Comparison of ENCODE assay signal across 10 mouse cellular contexts in the genomic region with DNA sequence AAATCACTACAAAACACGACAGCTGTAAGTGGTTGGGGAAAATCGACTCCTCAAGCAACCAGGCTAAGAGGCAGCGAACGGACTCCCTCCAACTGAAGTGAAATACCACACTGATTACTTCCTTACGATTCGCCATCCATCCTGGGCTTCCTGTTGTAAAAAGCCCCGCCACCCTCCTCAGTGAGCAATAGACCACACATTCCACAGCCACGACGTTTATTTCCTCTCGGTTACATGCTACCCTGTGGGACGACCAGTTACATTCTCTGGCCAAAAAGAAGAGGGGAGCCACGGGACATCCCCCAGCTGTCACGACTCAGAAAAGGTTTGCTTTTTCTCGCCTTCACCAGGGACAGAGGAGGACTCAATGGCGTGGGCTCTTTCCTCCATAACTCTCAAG. TPM values are rescaled to one million over a fixed set of nuclear protein-coding genes. Genes with fewer than 3 reads are reported as not detected.
DNase-seq lines count a peak whose midpoint lies in the region; ATAC-seq lines count a peak whose summit lies in the region.
"Had no signal": no experiment of that assay in that cellular context is flagged by ENCODE, and none has a peak within 500 bp of the region (broad histone marks: within the 10 kb centered on the region; RNA-seq: fewer than 3 reads in every experiment).

No protein-coding gene starts in this region.

- no peaks in the 10 kb centered on the region; the same call in 1 of the 2 replicates for H3K9me3 ChIP-seq in forebrain, embryonic 10.5 days
- H3K9me3 ChIP-seq in forebrain, embryonic 13.5 days (replicated peaks), result no peaks in the 10 kb centered on the region
- no peaks in the 10 kb centered on the region for H3K9me3 ChIP-seq in liver, embryonic 11.5 days (ENCODE audit: control insufficient read depth, low read length)
- H3K9me3 ChIP-seq in liver, embryonic 12.5 days (replicated peaks), result no peaks in the 10 kb centered on the region
- H3K9me3 ChIP-seq in embryonic facial prominence, embryonic 10.5 days, result no peaks in the 10 kb centered on the region
- H3K9me3 ChIP-seq in limb, embryonic 13.5 days, result no peaks in the 10 kb centered on the region
- H3K9me3 ChIP-seq in midbrain, embryonic 16.5 days (replicated peaks; ENCODE audit: control insufficient read depth, low read length, poor library complexity, severe bottlenecking), result no peaks in the 10 kb centered on the region
- no peaks in the 10 kb centered on the region for H3K9me3 ChIP-seq in midbrain, embryonic 10.5 days (replicated peaks)

- WGBS in forebrain, embryonic 10.5 days, result 72% methylated on average over 15 of the region's 15 CpGs
- WGBS in forebrain, embryonic 13.5 days, result 74% methylated on average over 15 of the region's 15 CpGs
- 41% methylated on average over 15 of the region's 15 CpGs for WGBS in liver, embryonic 11.5 days
- WGBS in liver, embryonic 12.5 days (ENCODE audit: insufficient replicate concordance), result 35% methylated on average over 15 of the region's 15 CpGs
- WGBS in embryonic facial prominence, embryonic 10.5 days, result 41% methylated on average over 15 of the region's 15 CpGs
- 11% methylated on average over 15 of the region's 15 CpGs for WGBS in limb, embryonic 13.5 days
- WGBS in midbrain, embryonic 16.5 days, result 70% methylated on average over 15 of the region's 15 CpGs
- 68% methylated on average over 15 of the region's 15 CpGs for WGBS in midbrain, embryonic 10.5 days

- ATAC-seq in forebrain, embryonic 13.5 days, result no peak
- no peak for ATAC-seq in liver, embryonic 11.5 days (replicated peaks; ENCODE audit: low FRiP score)
- no peak for ATAC-seq in liver, embryonic 12.5 days
- ATAC-seq in limb, embryonic 13.5 days (ENCODE audit: low FRiP score, low read depth), result peak; percentile 76; the same call in 1 of the 2 replicates
- ATAC-seq in midbrain, embryonic 16.5 days, result no peak
- ATAC-seq: hindbrain, postnatal 0 days had no signal

- no peak overlapping the region for H3K4me2 ChIP-seq in forebrain, embryonic 13.5 days
- no peak overlapping the region for H3K4me2 ChIP-seq in liver, embryonic 11.5 days
- no peak overlapping the region for H3K4me2 ChIP-seq in liver, embryonic 12.5 days
- H3K4me2 ChIP-seq in limb, embryonic 13.5 days (replicated peaks), result peak overlapping the region; percentile 39
- H3K4me2 ChIP-seq in midbrain, embryonic 16.5 days (ENCODE audit: low read length), result no peak overlapping the region

- H3K36me3 ChIP-seq in forebrain, embryonic 10.5 days (replicated peaks), result no peaks in the 10 kb centered on the region
- no peaks in the 10 kb centered on the region for H3K36me3 ChIP-seq in forebrain, embryonic 13.5 days (ENCODE audit: poor library complexity, severe bottlenecking)
- H3K36me3 ChIP-seq in liver, embryonic 11.5 days (ENCODE audit: control insufficient read depth, insufficient read depth, low read length), result no peaks in the 10 kb centered on the region
- H3K36me3 ChIP-seq in liver, embryonic 12.5 days, result no peaks in the 10 kb centered on the region
- no peaks in the 10 kb centered on the region for H3K36me3 ChIP-seq in embryonic facial prominence, embryonic 10.5 days (replicated peaks)
- no peaks in the 10 kb centered on the region for H3K36me3 ChIP-seq in limb, embryonic 13.5 days
- no peaks in the 10 kb centered on the region for H3K36me3 ChIP-seq in midbrain, embryonic 16.5 days (ENCODE audit: control insufficient read depth, insufficient read depth, low read length)
- no peaks in the 10 kb centered on the region for H3K36me3 ChIP-seq in midbrain, embryonic 10.5 days

- H3K27ac ChIP-seq in forebrain, embryonic 10.5 days, result 0 out of 2 replicates have a peak overlapping the region, but pooled peaks have one; percentile 48
- H3K27ac ChIP-seq in forebrain, embryonic 13.5 days, result no peak overlapping the region
- no peak overlapping the region for H3K27ac ChIP-seq in liver, embryonic 11.5 days (ENCODE audit: low read depth, low read length)
- H3K27ac ChIP-seq in liver, embryonic 12.5 days, result no peak overlapping the region
- H3K27ac ChIP-seq in embryonic facial prominence, embryonic 10.5 days (replicated peaks), result peak overlapping the region; percentile 70
- H3K27ac ChIP-seq in limb, embryonic 13.5 days, result peak overlapping the region; percentile 83
- no peak overlapping the region for H3K27ac ChIP-seq in midbrain, embryonic 16.5 days (ENCODE audit: low read length)
- H3K27ac ChIP-seq in midbrain, embryonic 10.5 days (replicated peaks), result no peak overlapping the region
- H3K27ac ChIP-seq: hindbrain, postnatal 0 days had no signal

- no peak overlapping the region for H3K9ac ChIP-seq in forebrain, embryonic 13.5 days
- 0 out of 2 replicates have a peak overlapping the region, but pooled peaks have one; percentile 7 for H3K9ac ChIP-seq in liver, embryonic 11.5 days (ENCODE audit: low read depth, low read length)
- no peak overlapping the region for H3K9ac ChIP-seq in liver, embryonic 12.5 days
- peak overlapping the region; percentile 40; the same call in 1 of the 2 replicates for H3K9ac ChIP-seq in limb, embryonic 13.5 days
- no peak overlapping the region for H3K9ac ChIP-seq in midbrain, embryonic 16.5 days (ENCODE audit: low read depth, low read length)

- no peak for DNase-seq in forebrain, embryonic 10.5 days (ENCODE audit: extremely low spot score, low spot score)
- DNase-seq in liver, embryonic 11.5 days (ENCODE audit: low spot score), result no peak
- peak; percentile 53 for DNase-seq in embryonic facial prominence, embryonic 10.5 days (ENCODE audit: low spot score)
- no peak for DNase-seq in midbrain, embryonic 10.5 days (ENCODE audit: low spot score)
- DNase-seq: left cerebral cortex, postnatal 4 days had no signal

- H3K27me3 ChIP-seq in forebrain, embryonic 10.5 days (ENCODE audit: poor library complexity, severe bottlenecking), result no peaks in the 10 kb centered on the region
- H3K27me3 ChIP-seq in forebrain, embryonic 13.5 days, result no peaks in the 10 kb centered on the region
- H3K27me3 ChIP-seq in liver, embryonic 11.5 days (replicated peaks; ENCODE audit: control insufficient read depth, insufficient read depth, low read length), result no peaks in the 10 kb centered on the region
- H3K27me3 ChIP-seq in liver, embryonic 12.5 days (replicated peaks), result no peaks in the 10 kb centered on the region
- no peaks in the 10 kb centered on the region for H3K27me3 ChIP-seq in embryonic facial prominence, embryonic 10.5 days (replicated peaks; ENCODE audit: low read depth, poor library complexity, severe bottlenecking)
- no peaks in the 10 kb centered on the region for H3K27me3 ChIP-seq in limb, embryonic 13.5 days
- H3K27me3 ChIP-seq in midbrain, embryonic 16.5 days (ENCODE audit: control insufficient read depth, insufficient read depth, low read depth, low read length), result no peaks in the 10 kb centered on the region
- H3K27me3 ChIP-seq in midbrain, embryonic 10.5 days (ENCODE audit: low read depth, poor library complexity, severe bottlenecking), result no peaks in the 10 kb centered on the region

- H3K4me3 ChIP-seq in forebrain, embryonic 10.5 days, result no peak overlapping the region
- no peak overlapping the region for H3K4me3 ChIP-seq in forebrain, embryonic 13.5 days
- no peak overlapping the region for H3K4me3 ChIP-seq in liver, embryonic 11.5 days (ENCODE audit: low read depth, low read length)
- no peak overlapping the region for H3K4me3 ChIP-seq in liver, embryonic 12.5 days
- H3K4me3 ChIP-seq in embryonic facial prominence, embryonic 10.5 days, result no peak overlapping the region
- H3K4me3 ChIP-seq in limb, embryonic 13.5 days, result no peak overlapping the region
- H3K4me3 ChIP-seq in midbrain, embryonic 16.5 days (ENCODE audit: low read depth, low read length), result no peak overlapping the region
- H3K4me3 ChIP-seq in midbrain, embryonic 10.5 days, result no peak overlapping the region

- peaks cover 4% of the 10 kb centered on the region; the same call in 1 of the 2 replicates for H3K4me1 ChIP-seq in forebrain, embryonic 10.5 days
- no peaks in the 10 kb centered on the region for H3K4me1 ChIP-seq in forebrain, embryonic 13.5 days
- no peaks in the 10 kb centered on the region for H3K4me1 ChIP-seq in liver, embryonic 11.5 days (replicated peaks; ENCODE audit: control insufficient read depth, insufficient read depth, low read length)
- H3K4me1 ChIP-seq in liver, embryonic 12.5 days, result peaks cover 24% of the 10 kb centered on the region
- H3K4me1 ChIP-seq in embryonic facial prominence, embryonic 10.5 days, result peaks cover 15% of the 10 kb centered on the region
- H3K4me1 ChIP-seq in limb, embryonic 13.5 days, result peaks cover 30% of the 10 kb centered on the region
- H3K4me1 ChIP-seq in midbrain, embryonic 16.5 days (ENCODE audit: control insufficient read depth, insufficient read depth, low read length), result no peaks in the 10 kb centered on the region
- peaks cover 5% of the 10 kb centered on the region for H3K4me1 ChIP-seq in midbrain, embryonic 10.5 days

RNA-seq across cellular contexts. Expression of a gene that starts 20.9 kb away (rescaled TPM):
- polyA plus RNA-seq in forebrain, embryonic 10.5 days (2016; fragmentation: Nextera tagmentation; extraction: Ambion mirVana), result 19.8 and 22.9 TPM in 2 replicates
- polyA plus RNA-seq in forebrain, embryonic 13.5 days (2015; fragmentation: Nextera tagmentation; extraction: Ambion mirVana), result 31.6 and 38.5 TPM in 2 replicates
- polyA plus RNA-seq in liver, embryonic 11.5 days (2014; fragmentation: Nextera tagmentation; extraction: Ambion mirVana), result 18.9 and 19.5 TPM in 2 replicates
- polyA plus RNA-seq in liver, embryonic 12.5 days (2016; fragmentation: Nextera tagmentation; extraction: Ambion mirVana), result 18.3 and 18.9 TPM in 2 replicates
- polyA plus RNA-seq in embryonic facial prominence, embryonic 10.5 days (2016; fragmentation: Nextera tagmentation; extraction: Ambion mirVana), result 19.9 and 20.2 TPM in 2 replicates
- polyA plus RNA-seq in limb, embryonic 13.5 days (2015; fragmentation: Nextera tagmentation; extraction: Ambion mirVana), result 16.9 and 21.0 TPM in 2 replicates
- polyA plus RNA-seq in midbrain, embryonic 16.5 days (2015; fragmentation: Nextera tagmentation; extraction: Ambion mirVana), result 40.2 and 40.7 TPM in 2 replicates
- 24.2 and 29.5 TPM in 2 replicates for polyA plus RNA-seq in midbrain, embryonic 10.5 days (2016; fragmentation: Nextera tagmentation; extraction: Ambion mirVana)

RNA-seq across cellular contexts. Expression of a gene that starts 44.9 kb away (rescaled TPM):
- polyA plus RNA-seq in forebrain, embryonic 10.5 days (2016; fragmentation: Nextera tagmentation; extraction: Ambion mirVana), result 1.2 and 2.5 TPM in 2 replicates
- polyA plus RNA-seq in forebrain, embryonic 13.5 days (2015; fragmentation: Nextera tagmentation; extraction: Ambion mirVana), result 3.5 and 10.1 TPM in 2 replicates
- not detected in 2 replicates for polyA plus RNA-seq in liver, embryonic 11.5 days (2014; fragmentation: Nextera tagmentation; extraction: Ambion mirVana)
- polyA plus RNA-seq in liver, embryonic 12.5 days (2016; fragmentation: Nextera tagmentation; extraction: Ambion mirVana), result 0.51 and 1.7 TPM in 2 replicates
- 0.49 and 4.6 TPM in 2 replicates for polyA plus RNA-seq in embryonic facial prominence, embryonic 10.5 days (2016; fragmentation: Nextera tagmentation; extraction: Ambion mirVana)
- polyA plus RNA-seq in limb, embryonic 13.5 days (2015; fragmentation: Nextera tagmentation; extraction: Ambion mirVana), result 1.6 and 2.6 TPM in 2 replicates
- polyA plus RNA-seq in midbrain, embryonic 16.5 days (2015; fragmentation: Nextera tagmentation; extraction: Ambion mirVana), result 5.7 and 6.7 TPM in 2 replicates
- polyA plus RNA-seq in midbrain, embryonic 10.5 days (2016; fragmentation: Nextera tagmentation; extraction: Ambion mirVana), result 2.0 TPM in 1 of 2 replicates, not detected in the other

Comparison
In these comparisons a context has a peak if more than half of its experiments do, and no peak if none do; other contexts are left out.
1. H3K27ac ChIP-seq: peak in forebrain, embryonic 10.5 days (single experiment), embryonic facial prominence, embryonic 10.5 days (single experiment) and limb, embryonic 13.5 days (single experiment); none in forebrain, embryonic 13.5 days (single experiment), liver, embryonic 11.5 days (single experiment), liver, embryonic 12.5 days (single experiment), midbrain, embryonic 16.5 days (single experiment) and midbrain, embryonic 10.5 days (single experiment).
2. H3K9ac ChIP-seq: peak in liver, embryonic 11.5 days (single experiment) and limb, embryonic 13.5 days (single experiment); none in forebrain, embryonic 13.5 days (single experiment), liver, embryonic 12.5 days (single experiment) and midbrain, embryonic 16.5 days (single experiment).